Mouse (Mus musculus) midbrain, embryonic 16.5 days (tissue): Measurements from ENCODE around the gene Tars2. TPM values are rescaled to one million over a fixed set of nuclear protein-coding genes. Genes with fewer than 3 reads are reported as not detected.

Experiments used
- ATAC-seq: fragments of 200-750 bp; cut with Nextera tagmentation; 2 replicates; pipeline ENCODE4 v1.8.0; 2017; ENCODE audit warnings: moderate TSS enrichment
- H3K27ac ChIP-seq: fragments of 300-500 bp; sonication (generic); 2 replicates; pipeline ENCODE4 v1.5.1; 2014; ENCODE audit warnings: mild to moderate bottlenecking, low read length, mixed read lengths
- H3K27me3 ChIP-seq: fragments of 300-500 bp; sonication (generic); 2 replicates; pipeline ENCODE4 v1.6.1; 2014; ENCODE audit warnings: low read depth, low read length, mixed read lengths; ENCODE audit not compliant: control insufficient read depth, insufficient read depth
- H3K36me3 ChIP-seq: fragments of 300-500 bp; sonication (generic); 2 replicates; pipeline ENCODE4 v1.6.1; 2014; ENCODE audit warnings: mild to moderate bottlenecking, low read length, moderate library complexity, mixed read lengths; ENCODE audit not compliant: control insufficient read depth, insufficient read depth
- H3K4me1 ChIP-seq: fragments of 300-500 bp; sonication (generic); 2 replicates; pipeline ENCODE4 v1.6.1; 2014; ENCODE audit warnings: mild to moderate bottlenecking, low read length, mixed read lengths; ENCODE audit not compliant: control insufficient read depth, insufficient read depth
- H3K4me2 ChIP-seq: fragments of 300-500 bp; sonication (generic); 2 replicates; pipeline ENCODE4 v1.6.1; 2014; ENCODE audit warnings: mild to moderate bottlenecking, low read length, mixed read lengths
- H3K4me3 ChIP-seq: fragments of 300-500 bp; sonication (generic); 2 replicates; pipeline ENCODE4 v1.5.1; 2014; ENCODE audit warnings: low read depth, mild to moderate bottlenecking, low read length, moderate library complexity, mixed read lengths
- H3K9ac ChIP-seq: fragments of 300-500 bp; sonication (generic); 2 replicates; pipeline ENCODE4 v1.6.1; 2014; ENCODE audit warnings: low read depth, low read length, mixed read lengths
- H3K9me3 ChIP-seq: fragments of 300-500 bp; sonication (generic); replicated peaks from 2 replicates; pipeline ENCODE4 v1.6.1; 2014; ENCODE audit warnings: mild to moderate bottlenecking, low read length, mixed read lengths; ENCODE audit not compliant: control insufficient read depth, poor library complexity, severe bottlenecking
- WGBS: fragments of 180-500 bp; shearing (Covaris S2); extraction: QIAGEN DNeasy Blood & Tissue Kit; methylation state at CpG from one replicate; pipeline ENCODE4 v1.1.7; 2014; 5-methylcytosine and 5-hydroxymethylcytosine counted together
- polyA plus RNA-seq: library from polyadenylated mRNA; unstranded; fragments of >200 nt; fragmentation: Nextera tagmentation; extraction: Ambion mirVana; gene quantifications from 2 replicates; pipeline ENCODE4 v1.2.1, GENCODE M21; 2015

Gene Tars2
- polyA plus RNA-seq, 1 experiment from 2014 or later, result 54.1 TPM

DNA sequence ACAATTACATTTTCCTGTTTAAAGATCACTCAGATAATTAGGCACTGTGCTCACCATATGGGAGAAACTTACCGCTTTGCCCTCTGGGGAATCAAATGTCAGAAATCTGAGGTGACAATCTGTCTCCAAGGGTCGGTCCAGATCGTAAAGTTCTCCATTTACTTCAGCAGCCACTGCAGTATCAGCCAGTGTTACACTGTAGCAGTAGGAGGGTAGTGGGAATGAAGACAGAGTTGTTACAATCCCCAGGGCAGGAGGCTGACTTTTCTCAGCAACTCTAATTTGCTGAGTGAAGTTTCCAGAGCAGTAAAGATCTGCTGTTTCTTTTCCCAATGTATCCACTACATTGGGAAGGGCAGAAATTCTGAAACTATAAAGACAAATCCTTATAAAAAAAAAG is 7.1 kb downstream of the Tars2 start:
- peaks cover 12% of the 10 kb centered on the region for H3K36me3 ChIP-seq
- ATAC-seq, result no peak
- no peak overlapping the region for H3K9ac ChIP-seq
- no peak overlapping the region for H3K4me2 ChIP-seq
- H3K4me1 ChIP-seq, result peaks cover 5% of the 10 kb centered on the region
- no peak overlapping the region for H3K27ac ChIP-seq
- no peak overlapping the region for H3K4me3 ChIP-seq
- whole genome bisulfite sequencing, result 93% methylated on average over 3 of the region's 3 CpGs
- H3K27me3 ChIP-seq, result no peaks in the 10 kb centered on the region
- H3K9me3 ChIP-seq, result no peaks in the 10 kb centered on the region

DNA sequence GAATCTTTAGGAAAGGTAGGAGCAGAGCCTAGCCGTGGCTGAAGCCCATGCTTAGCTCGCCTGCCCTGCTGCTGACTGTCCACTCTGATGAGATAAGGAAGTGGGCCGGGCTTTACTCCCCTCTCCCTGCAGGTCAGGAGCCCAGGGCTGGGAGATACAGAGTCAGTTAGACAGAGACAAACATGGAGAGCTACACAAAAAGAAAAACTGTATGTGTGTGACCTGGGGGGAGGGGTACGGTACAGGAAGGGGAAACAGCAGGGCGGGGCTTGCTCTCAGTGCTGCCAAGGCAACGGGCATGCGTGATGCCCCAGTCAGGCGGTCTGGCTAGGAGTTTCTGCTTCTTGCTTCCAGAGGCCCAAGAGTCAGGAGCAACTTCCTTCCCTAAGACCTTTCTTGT is 19.6 kb downstream of the Tars2 start:
- Histone ChIP-seq H3K4me3 (no peak overlapping the region), H3K4me1 (no peaks in the 10 kb centered on the region), H3K9ac (no peak overlapping the region), H3K27ac (no peak overlapping the region), H3K4me2 (no peak overlapping the region), H3K27me3 (no peaks in the 10 kb centered on the region), H3K36me3 (peaks cover 31% of the 10 kb centered on the region), H3K9me3 (no peaks in the 10 kb centered on the region)
- no peak for ATAC-seq
- WGBS, result 87% methylated on average over 8 of the region's 8 CpGs

DNA sequence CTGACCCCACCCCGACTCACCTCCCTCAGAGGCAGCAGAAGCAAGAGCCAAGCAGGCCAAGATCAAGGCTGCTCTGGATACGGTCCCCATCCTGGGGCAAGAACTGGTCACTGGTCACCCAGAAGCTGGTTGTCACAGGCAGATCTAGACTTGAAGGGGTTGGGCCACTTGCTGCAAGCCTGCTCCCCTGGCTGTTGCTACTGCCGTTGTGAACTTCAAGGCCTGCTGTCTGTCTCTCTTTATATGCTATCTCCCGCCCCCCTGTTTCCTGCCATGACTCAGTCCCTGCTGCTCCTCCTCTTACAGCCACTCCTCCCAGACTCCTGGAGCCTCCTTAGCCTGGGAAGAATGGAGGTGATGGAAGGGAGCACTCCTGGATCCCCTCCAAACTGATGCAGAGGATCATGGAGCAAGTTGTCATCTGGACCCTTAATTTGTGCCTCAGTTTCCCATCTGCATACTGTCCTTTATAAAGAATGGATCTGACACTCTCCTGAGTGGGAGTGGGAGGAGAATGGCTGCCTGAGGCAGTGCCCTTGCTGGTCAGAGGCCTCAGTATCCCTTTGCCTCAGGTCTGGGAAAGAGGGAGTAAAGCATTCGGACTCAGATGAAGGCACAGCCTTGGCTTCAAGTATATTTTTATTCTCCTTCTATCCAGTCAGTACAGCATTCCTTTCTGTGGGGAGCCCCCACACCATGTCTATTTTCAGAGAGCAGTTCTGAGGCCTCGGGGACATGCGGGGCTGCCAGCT is 20.5 kb downstream of the Tars2 start, which contains the start of gene Ecm1:
Ecm1 (minus strand) TSS at position 217 of the 752 bp plus-strand sequence.
- Histone ChIP-seq H3K9me3 (no peaks in the 10 kb centered on the region), H3K4me2 (no peak within 1 kb of the TSS), H3K4me1 (no peaks in the 10 kb centered on the region), H3K36me3 (peaks cover 28% of the 10 kb centered on the region), H3K9ac (no peak within 1 kb of the TSS), H3K4me3 (no peak within 1 kb of the TSS), H3K27ac (no peak within 1 kb of the TSS), H3K27me3 (no peaks in the 10 kb centered on the region)
- no peak for ATAC-seq
- WGBS, result 83% methylated on average over 7 of the region's 7 CpGs

DNA sequence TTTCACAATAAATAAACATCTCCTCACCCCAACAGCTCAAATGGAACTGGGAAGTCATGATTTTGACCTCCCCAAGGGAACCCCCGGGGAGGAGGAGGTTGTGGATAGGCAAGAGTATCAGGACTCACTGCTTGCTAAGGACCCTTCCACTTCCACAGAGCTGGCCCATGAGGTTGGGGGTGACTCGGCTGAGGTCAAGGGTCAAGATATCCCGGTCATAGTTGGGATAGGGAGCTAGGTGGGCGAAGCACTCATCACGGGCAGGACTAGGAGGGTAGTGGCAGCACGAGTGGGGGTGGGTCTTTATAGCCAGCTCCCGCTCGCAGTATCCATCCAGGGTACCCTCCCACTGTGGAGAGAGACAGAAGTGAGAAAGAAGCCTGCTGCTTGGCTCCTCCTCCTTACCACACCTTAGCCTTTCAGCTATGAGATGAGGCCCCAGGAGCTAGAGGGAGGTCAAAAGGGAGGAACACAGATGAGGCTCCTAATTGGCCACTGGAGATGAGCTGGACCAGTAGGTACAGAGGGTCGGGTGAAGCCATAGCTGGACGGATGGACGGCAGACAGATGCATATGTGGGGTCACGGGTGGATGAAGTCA is 24.8 kb downstream of the Tars2 start:
- WGBS, result 91% methylated on average over 12 of the region's 12 CpGs
- H3K36me3 ChIP-seq, result peaks cover 7% of the 10 kb centered on the region; the same call in 1 of the 2 replicates

DNA sequence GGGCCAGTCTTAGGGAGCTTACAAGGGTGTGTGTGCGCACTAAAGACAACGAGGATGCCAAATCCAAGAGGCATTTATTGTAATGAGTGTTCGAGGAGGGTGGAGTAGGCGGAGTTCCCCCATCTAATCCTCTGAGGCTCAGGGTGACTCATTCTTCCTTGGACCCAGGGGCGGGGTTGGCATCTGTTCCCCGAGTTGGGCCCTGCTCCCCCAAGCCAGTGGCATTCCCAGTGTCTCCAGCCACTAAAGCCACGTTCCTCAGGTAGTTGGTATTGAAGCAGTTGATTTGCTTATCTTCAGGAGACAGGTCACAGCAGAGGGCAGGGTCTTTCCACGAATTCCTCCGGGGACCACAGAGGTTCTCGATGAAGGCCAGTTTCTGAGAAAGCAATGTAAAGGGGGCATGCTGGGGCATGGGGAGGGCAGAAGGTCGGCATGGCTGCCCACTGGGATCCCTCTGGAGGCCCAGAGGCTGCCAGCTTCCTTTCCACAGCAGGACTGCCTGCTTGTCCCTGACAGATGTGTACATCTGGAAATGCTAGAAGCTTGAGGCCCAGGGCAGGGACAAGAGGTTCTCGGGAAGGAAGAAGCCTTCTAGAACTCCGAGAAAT is 25.8 kb downstream of the Tars2 start:
- H3K36me3 ChIP-seq, result peaks cover 3% of the 10 kb centered on the region; the same call in 1 of the 2 replicates
- no peaks in the 10 kb centered on the region for H3K27me3 ChIP-seq
- H3K4me1 ChIP-seq, result no peaks in the 10 kb centered on the region
- H3K9me3 ChIP-seq, result no peaks in the 10 kb centered on the region
- no peak for ATAC-seq
- 79% methylated on average over 13 of the region's 13 CpGs for WGBS
- no peak overlapping the region for H3K4me3 ChIP-seq
- H3K4me2 ChIP-seq, result no peak overlapping the region
- H3K27ac ChIP-seq, result no peak overlapping the region
- no peak overlapping the region for H3K9ac ChIP-seq

More for the DNA sequence above, 24.8 kb downstream of the Tars2 start:
- Histone ChIP-seq H3K9me3 (no peaks in the 10 kb centered on the region), H3K4me2 (no peak overlapping the region), H3K4me1 (no peaks in the 10 kb centered on the region), H3K27ac (no peak overlapping the region), H3K9ac (no peak overlapping the region), H3K27me3 (no peaks in the 10 kb centered on the region), H3K4me3 (no peak overlapping the region)
- ATAC-seq, result no peak

DNA sequence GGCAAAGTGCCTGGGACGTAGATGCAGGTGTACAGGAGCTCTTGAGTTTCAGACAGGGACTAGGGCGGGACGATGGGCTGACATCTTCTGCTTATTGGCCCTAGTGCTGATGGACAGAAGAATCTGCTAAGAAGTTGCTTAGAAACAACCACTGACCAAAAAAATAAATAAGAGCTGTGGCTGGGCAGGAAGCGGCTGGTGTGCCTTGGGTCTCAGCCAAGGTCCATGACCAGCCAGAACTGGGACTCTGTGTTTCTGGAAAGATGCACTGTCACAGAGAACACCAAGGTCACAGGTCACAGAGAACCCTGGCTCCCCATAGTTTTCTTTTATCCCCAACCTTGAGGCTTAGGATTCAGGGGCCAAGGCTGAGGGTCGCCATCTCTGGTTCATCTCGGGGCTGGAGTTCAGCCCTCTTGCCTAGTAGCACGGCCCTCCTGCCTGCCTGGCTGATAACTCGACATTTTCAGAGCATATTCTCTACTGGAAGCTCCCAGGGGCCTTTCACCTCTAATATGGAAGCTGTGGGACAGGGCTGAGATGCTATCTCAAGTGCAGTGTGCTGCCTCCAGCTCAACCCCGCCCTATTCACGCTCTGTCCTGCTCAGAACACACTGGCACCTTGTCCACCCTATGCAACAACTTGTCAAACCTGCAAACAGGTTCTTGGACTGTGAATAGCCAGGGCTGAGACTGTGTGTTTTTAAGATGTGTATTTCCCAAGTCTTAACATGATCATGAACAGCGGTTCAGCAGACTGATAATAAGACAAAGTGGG is 27.1 kb downstream of the Tars2 start:
- 81% methylated on average over 11 of the region's 11 CpGs for WGBS

DNA sequence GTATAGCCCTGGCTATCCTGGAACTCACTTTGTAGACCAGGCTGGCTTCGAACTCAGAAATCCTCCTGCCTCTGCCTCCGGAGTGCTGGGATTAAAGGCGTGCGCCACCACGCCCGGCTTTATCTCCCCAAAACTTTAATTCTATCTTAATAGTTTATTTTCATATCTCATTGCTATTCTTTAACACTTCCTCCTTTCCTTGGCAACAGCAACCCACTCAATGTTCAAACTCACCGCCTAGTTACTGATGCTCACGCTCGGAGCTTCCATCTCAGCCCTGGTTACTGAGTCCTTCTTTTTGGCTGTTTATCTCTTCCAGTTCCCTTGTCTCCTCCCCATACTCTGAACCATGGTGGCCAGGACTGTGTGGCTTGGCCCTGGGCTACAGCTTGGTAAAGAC is 27.7 kb downstream of the Tars2 start:
- no peak for ATAC-seq
- no peaks in the 10 kb centered on the region for H3K27me3 ChIP-seq
- H3K9me3 ChIP-seq, result no peaks in the 10 kb centered on the region
- 96% methylated on average over 9 of the region's 9 CpGs for WGBS
- H3K36me3 ChIP-seq, result peaks cover 3% of the 10 kb centered on the region; the same call in 1 of the 2 replicates
- no peak overlapping the region for H3K27ac ChIP-seq
- H3K9ac ChIP-seq, result no peak overlapping the region
- no peak overlapping the region for H3K4me3 ChIP-seq
- H3K4me1 ChIP-seq, result no peaks in the 10 kb centered on the region
- no peak overlapping the region for H3K4me2 ChIP-seq

More for the DNA sequence above, 27.1 kb downstream of the Tars2 start:
- H3K27ac ChIP-seq, result no peak overlapping the region
- H3K9ac ChIP-seq, result no peak overlapping the region
- H3K4me2 ChIP-seq, result no peak overlapping the region
- no peak for ATAC-seq
- H3K36me3 ChIP-seq, result peaks cover 3% of the 10 kb centered on the region; the same call in 1 of the 2 replicates
- H3K4me1 ChIP-seq, result no peaks in the 10 kb centered on the region
- no peak overlapping the region for H3K4me3 ChIP-seq
- no peaks in the 10 kb centered on the region for H3K9me3 ChIP-seq
- H3K27me3 ChIP-seq, result no peaks in the 10 kb centered on the region

DNA sequence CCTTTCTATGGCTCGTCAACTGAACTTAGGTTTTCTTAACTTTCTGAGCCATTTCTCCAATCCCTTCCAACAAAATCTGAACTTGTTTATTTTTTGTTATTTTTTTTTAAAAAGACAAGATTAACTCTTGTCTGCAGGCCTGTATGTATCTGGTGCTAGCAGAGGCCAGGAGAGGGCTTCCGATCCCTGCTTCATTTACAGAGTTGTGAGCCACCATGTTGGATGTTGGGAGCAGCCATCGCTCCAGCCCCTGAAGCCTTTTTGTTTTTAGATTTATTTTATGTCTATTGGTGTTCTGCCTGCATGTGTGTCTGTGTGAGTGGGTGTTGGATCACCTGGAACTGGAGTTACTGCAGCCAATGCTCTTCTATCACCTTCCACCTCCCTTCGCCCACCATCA is 28.2 kb downstream of the Tars2 start:
- Histone ChIP-seq H3K9ac (no peak overlapping the region), H3K36me3 (peaks cover 3% of the 10 kb centered on the region; the same call in 1 of the 2 replicates), H3K27ac (no peak overlapping the region), H3K9me3 (no peaks in the 10 kb centered on the region), H3K4me1 (no peaks in the 10 kb centered on the region), H3K4me3 (no peak overlapping the region), H3K27me3 (no peaks in the 10 kb centered on the region), H3K4me2 (no peak overlapping the region)
- WGBS, result 92% methylated on average over 4 of the region's 4 CpGs
- no peak for ATAC-seq
